ENCODE assay signal across 22 mouse cellular contexts in genomic region chr6:5966376-5966775, GRCm38 (mm10).
DNase-seq lines count a peak whose midpoint lies in the region; ATAC-seq and TF ChIP-seq lines count a peak whose summit lies in the region.
"Had no signal": no experiment of that assay in that cellular context is flagged by ENCODE, and none has a peak within 500 bp of the region (broad histone marks: within the 10 kb centered on the region; RNA-seq: fewer than 3 reads in every experiment).

No protein-coding gene starts in this region.

- H3K27ac ChIP-seq in forebrain, postnatal 0 days (ENCODE audit: low read depth, low read length) = no peak overlapping the region
- no peak overlapping the region for H3K27ac ChIP-seq in forebrain, embryonic 13.5 days
- H3K27ac ChIP-seq in limb, embryonic 15.5 days = peak overlapping the region; percentile 39; the same call in 1 of the 2 replicates
- no peak overlapping the region for H3K27ac ChIP-seq in limb, embryonic 10.5 days
- H3K27ac ChIP-seq in stomach, postnatal 0 days (replicated peaks) = no peak overlapping the region
- no peak overlapping the region for H3K27ac ChIP-seq in heart, embryonic 11.5 days (ENCODE audit: low read depth, low read length)
- H3K27ac ChIP-seq: embryonic facial prominence, embryonic 10.5 days; forebrain, embryonic 10.5 days; forebrain, embryonic 15.5 days; hindbrain, embryonic 10.5 days; hindbrain, embryonic 15.5 days had no signal

- H3K4me3 ChIP-seq in forebrain, postnatal 0 days (ENCODE audit: low read depth, low read length) = no peak overlapping the region
- H3K4me3 ChIP-seq in forebrain, embryonic 13.5 days = no peak overlapping the region
- H3K4me3 ChIP-seq in limb, embryonic 15.5 days = no peak overlapping the region
- no peak overlapping the region for H3K4me3 ChIP-seq in limb, embryonic 10.5 days
- no peak overlapping the region for H3K4me3 ChIP-seq in stomach, postnatal 0 days (ENCODE audit: low read depth, low read length)
- no peak overlapping the region for H3K4me3 ChIP-seq in heart, embryonic 11.5 days (ENCODE audit: low read depth, low read length)
- H3K4me3 ChIP-seq: embryonic facial prominence, embryonic 10.5 days; forebrain, embryonic 10.5 days; forebrain, embryonic 15.5 days; heart, embryonic 12.5 days; hindbrain, embryonic 10.5 days; hindbrain, embryonic 15.5 days had no signal

- no peaks in the 10 kb centered on the region for H3K4me1 ChIP-seq in forebrain, postnatal 0 days (ENCODE audit: insufficient read depth)
- H3K4me1 ChIP-seq in forebrain, embryonic 13.5 days = no peaks in the 10 kb centered on the region
- peaks cover 11% of the 10 kb centered on the region; the same call in 1 of the 2 replicates for H3K4me1 ChIP-seq in limb, embryonic 15.5 days
- 0 out of 2 replicates have a peak, but pooled peaks cover 4% of the 10 kb centered on the region for H3K4me1 ChIP-seq in limb, embryonic 10.5 days
- H3K4me1 ChIP-seq in stomach, postnatal 0 days (replicated peaks; ENCODE audit: control insufficient read depth, insufficient read depth) = no peaks in the 10 kb centered on the region
- H3K4me1 ChIP-seq in heart, embryonic 11.5 days (ENCODE audit: control insufficient read depth, insufficient read depth, low read length) = no peaks in the 10 kb centered on the region
- H3K4me1 ChIP-seq: embryonic facial prominence, embryonic 10.5 days; forebrain, embryonic 10.5 days; forebrain, embryonic 15.5 days; hindbrain, embryonic 15.5 days had no signal

- H3K27me3 ChIP-seq in forebrain, postnatal 0 days (ENCODE audit: insufficient read depth, low read length) = no peaks in the 10 kb centered on the region
- no peaks in the 10 kb centered on the region for H3K27me3 ChIP-seq in forebrain, embryonic 13.5 days
- no peaks in the 10 kb centered on the region for H3K27me3 ChIP-seq in limb, embryonic 15.5 days
- no peaks in the 10 kb centered on the region for H3K27me3 ChIP-seq in limb, embryonic 10.5 days (ENCODE audit: low read depth, poor library complexity, severe bottlenecking)
- no peaks in the 10 kb centered on the region for H3K27me3 ChIP-seq in stomach, postnatal 0 days (ENCODE audit: control insufficient read depth, insufficient read depth, low read length)
- H3K27me3 ChIP-seq in heart, embryonic 11.5 days (ENCODE audit: control insufficient read depth, insufficient read depth, low read length) = no peaks in the 10 kb centered on the region
- H3K27me3 ChIP-seq: forebrain, embryonic 15.5 days; heart, embryonic 12.5 days; hindbrain, embryonic 15.5 days had no signal

- peak; percentile 8 for DNase-seq in forebrain, postnatal 0 days
- DNase-seq in limb, embryonic 10.5 days (ENCODE audit: low spot score) = no peak
- DNase-seq in layer of hippocampus, adult 9-11 months = peak; percentile 65
- no peak for DNase-seq in gastrocnemius, adult 18-20 months (ENCODE audit: low spot score)
- DNase-seq in stomach, postnatal 0 days (ENCODE audit: low spot score) = no peak
- DNase-seq: adrenal gland, adult 2 months; adrenal gland, postnatal 25 days; B cell, adult 2 months; gastrocnemius, postnatal 36 days had no signal

- no peak overlapping the region for H3K9ac ChIP-seq in forebrain, postnatal 0 days
- H3K9ac ChIP-seq in forebrain, embryonic 13.5 days = no peak overlapping the region
- H3K9ac ChIP-seq in limb, embryonic 15.5 days = no peak overlapping the region
- H3K9ac ChIP-seq in stomach, postnatal 0 days (ENCODE audit: low read length) = no peak overlapping the region
- no peak overlapping the region for H3K9ac ChIP-seq in heart, embryonic 11.5 days (ENCODE audit: low read depth, low read length)
- H3K9ac ChIP-seq: forebrain, embryonic 15.5 days; heart, embryonic 12.5 days; hindbrain, embryonic 15.5 days had no signal

- no peaks in the 10 kb centered on the region for H3K9me3 ChIP-seq in forebrain, postnatal 0 days (ENCODE audit: low read length)
- no peaks in the 10 kb centered on the region for H3K9me3 ChIP-seq in forebrain, embryonic 13.5 days (replicated peaks)
- H3K9me3 ChIP-seq in limb, embryonic 15.5 days = no peaks in the 10 kb centered on the region
- H3K9me3 ChIP-seq in limb, embryonic 10.5 days (replicated peaks) = no peaks in the 10 kb centered on the region
- no peaks in the 10 kb centered on the region for H3K9me3 ChIP-seq in stomach, postnatal 0 days (ENCODE audit: control insufficient read depth, low read length)
- H3K9me3 ChIP-seq in heart, embryonic 11.5 days (replicated peaks; ENCODE audit: control insufficient read depth, low read length) = no peaks in the 10 kb centered on the region
- H3K9me3 ChIP-seq: embryonic facial prominence, embryonic 10.5 days; forebrain, embryonic 10.5 days; forebrain, embryonic 15.5 days; G1E; heart, embryonic 12.5 days; hindbrain, embryonic 10.5 days; hindbrain, embryonic 15.5 days had no signal

- no peak for TF ChIP-seq CTCF in forebrain, postnatal 0 days (IDR thresholded peaks at IDR 0.05; ENCODE audit: low read depth)
- TF ChIP-seq CTCF in stomach, postnatal 0 days (IDR thresholded peaks at IDR 0.05; ENCODE audit: low read depth) = no peak

- H3K36me3 ChIP-seq in forebrain, postnatal 0 days (ENCODE audit: insufficient read depth) = no peaks in the 10 kb centered on the region
- no peaks in the 10 kb centered on the region for H3K36me3 ChIP-seq in forebrain, embryonic 13.5 days (ENCODE audit: poor library complexity, severe bottlenecking)
- no peaks in the 10 kb centered on the region for H3K36me3 ChIP-seq in limb, embryonic 15.5 days
- H3K36me3 ChIP-seq in limb, embryonic 10.5 days = no peaks in the 10 kb centered on the region
- H3K36me3 ChIP-seq in stomach, postnatal 0 days (ENCODE audit: control insufficient read depth, insufficient read depth, low read length) = no peaks in the 10 kb centered on the region
- no peaks in the 10 kb centered on the region for H3K36me3 ChIP-seq in heart, embryonic 11.5 days (ENCODE audit: control insufficient read depth, insufficient read depth, low read length)
- H3K36me3 ChIP-seq: embryonic facial prominence, embryonic 10.5 days; forebrain, embryonic 10.5 days; forebrain, embryonic 15.5 days; G1E; heart, embryonic 12.5 days; hindbrain, embryonic 10.5 days; hindbrain, embryonic 15.5 days had no signal

- 77% methylated on average over 7 of the region's 7 CpGs for WGBS in forebrain, postnatal 0 days
- whole genome bisulfite sequencing in forebrain, embryonic 13.5 days = 93% methylated on average over 7 of the region's 7 CpGs
- 86% methylated on average over 7 of the region's 7 CpGs for WGBS in limb, embryonic 15.5 days
- WGBS in limb, embryonic 10.5 days = 96% methylated on average over 7 of the region's 7 CpGs
- WGBS in stomach, postnatal 0 days = 93% methylated on average over 7 of the region's 7 CpGs
- 88% methylated on average over 7 of the region's 7 CpGs for WGBS in heart, embryonic 11.5 days (ENCODE audit: insufficient replicate concordance)

- peak; percentile 46 for ATAC-seq in forebrain, postnatal 0 days
- ATAC-seq in forebrain, embryonic 13.5 days = no peak
- ATAC-seq in limb, embryonic 15.5 days (ENCODE audit: insufficient number of reproducible peaks, low FRiP score, low TSS enrichment, low read depth) = no peak
- no peak for ATAC-seq in stomach, postnatal 0 days (ENCODE audit: low FRiP score, low TSS enrichment)
- ATAC-seq in heart, embryonic 11.5 days (replicated peaks; ENCODE audit: insufficient number of reproducible peaks, low FRiP score, low TSS enrichment) = no peak
- ATAC-seq: activated CD4-positive, CD25-positive, alpha-beta regulatory T cell, adult 4 months; CD4-positive, CD25-positive, alpha-beta regulatory T cell, adult 4 months; forebrain, embryonic 15.5 days; Patski had no signal

- TF ChIP-seq EP300 in stomach, postnatal 0 days (optimal IDR thresholded peaks at IDR 0.05) = no peak

- no peak overlapping the region for H3K4me2 ChIP-seq in forebrain, postnatal 0 days (ENCODE audit: low read depth)
- no peak overlapping the region for H3K4me2 ChIP-seq in forebrain, embryonic 13.5 days
- H3K4me2 ChIP-seq in limb, embryonic 15.5 days = no peak overlapping the region
- H3K4me2 ChIP-seq in stomach, postnatal 0 days (replicated peaks; ENCODE audit: low read depth) = no peak overlapping the region
- no peak overlapping the region for H3K4me2 ChIP-seq in heart, embryonic 11.5 days
- H3K4me2 ChIP-seq: forebrain, embryonic 15.5 days; heart, embryonic 12.5 days; hindbrain, embryonic 15.5 days had no signal

Comparison
In these comparisons a context has a peak if more than half of its experiments do, and no peak if none do; other contexts are left out.
1. DNase-seq: peak in forebrain, postnatal 0 days (single experiment) and layer of hippocampus, adult 9-11 months (single experiment); none in limb, embryonic 10.5 days (single experiment), gastrocnemius, adult 18-20 months (single experiment) and stomach, postnatal 0 days (single experiment).